Mouse (Mus musculus): Measurements from ENCODE around the gene Herc1.

DNA sequence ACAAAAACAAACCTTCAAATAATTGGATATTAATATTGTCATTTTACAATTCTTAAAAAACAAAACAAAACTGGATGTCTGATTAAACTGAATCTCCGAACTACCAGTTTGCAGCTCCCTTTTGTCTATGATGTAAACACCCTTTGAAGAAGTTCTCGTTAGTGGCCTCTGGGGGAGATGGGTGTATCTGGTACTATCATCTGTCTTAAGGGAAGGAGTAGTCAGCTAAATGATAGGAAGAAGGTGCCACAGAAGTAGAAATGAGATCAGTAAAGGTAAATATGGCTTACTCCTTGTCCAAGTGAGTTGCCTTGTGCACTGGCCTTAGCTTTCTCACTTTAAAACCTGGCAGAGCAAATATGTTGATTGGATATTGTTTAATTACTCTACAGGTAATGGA is 127.5 kb downstream of the Herc1 start:
- TF ChIP-seq GATA1 (IDR thresholded peaks at IDR 0.05; ENCODE audit: low read length) (no peak), TAL1 (IDR thresholded peaks at IDR 0.05; ENCODE audit: low read length) (no peak)
